Comparison of ENCODE assay signal across 9 mouse cellular contexts in the genomic region with DNA sequence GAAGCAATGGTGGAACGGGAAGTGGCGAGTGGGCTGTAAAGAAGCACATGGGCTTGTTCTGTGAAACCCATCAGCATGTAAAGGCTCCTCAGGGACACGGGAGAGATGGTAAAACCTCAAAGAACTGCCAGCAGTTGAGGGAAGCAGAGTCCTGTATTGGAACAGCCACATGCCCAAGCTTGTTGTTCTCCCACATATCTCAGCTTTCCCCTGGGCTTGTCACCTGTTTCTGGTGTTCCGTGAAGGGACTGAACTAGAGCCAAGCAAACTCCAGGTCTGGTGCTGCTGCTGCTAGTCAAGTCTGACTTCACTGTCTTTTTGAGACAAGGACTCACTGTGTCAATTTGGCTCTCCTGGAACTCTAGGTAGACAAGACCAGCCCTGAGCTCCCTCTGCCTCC.
"Had no signal": no experiment of that assay in that cellular context is flagged by ENCODE, and none has a peak within 500 bp of the region (broad histone marks: within the 10 kb centered on the region; RNA-seq: fewer than 3 reads in every experiment).

No protein-coding gene starts in this region.

- DNase-seq: kidney, postnatal 25 days; lung, adult 18-20 months; right cerebral cortex, postnatal 14 days; thymus, adult 2 months; thymus, postnatal 25 days had no signal

- H3K27ac ChIP-seq: left cerebral cortex, adult 2 months; liver, embryonic 14.5 days; midbrain, embryonic 13.5 days; stomach, embryonic 15.5 days had no signal

- ATAC-seq: midbrain, embryonic 13.5 days had no signal

- H3K9me3 ChIP-seq: midbrain, embryonic 13.5 days; stomach, embryonic 15.5 days had no signal

- H3K9ac ChIP-seq: liver, embryonic 14.5 days; midbrain, embryonic 13.5 days; stomach, embryonic 15.5 days had no signal

- H3K27me3 ChIP-seq: midbrain, embryonic 13.5 days; stomach, embryonic 15.5 days had no signal

- H3K4me2 ChIP-seq: midbrain, embryonic 13.5 days; stomach, embryonic 15.5 days had no signal

- H3K4me1 ChIP-seq: midbrain, embryonic 13.5 days; stomach, embryonic 15.5 days had no signal

- H3K4me3 ChIP-seq: left cerebral cortex, adult 2 months; midbrain, embryonic 13.5 days; stomach, embryonic 15.5 days had no signal

- H3K36me3 ChIP-seq: stomach, embryonic 15.5 days had no signal
